Mouse (Mus musculus) kidney, postnatal 0 days (tissue): ENCODE results near the gene Hnrnpc. TPM values are rescaled to one million over a fixed set of nuclear protein-coding genes. Genes with fewer than 3 reads are reported as not detected.
"Not testable (repeated sequence)": the region's sequence is repeated elsewhere in the genome, so short reads cannot be mapped to it uniquely, and the experiment has no call there.

Experiments used
- ATAC-seq: fragments of 200-750 bp; cut with Nextera tagmentation; replicated peaks from 2 replicates; pipeline ENCODE4 v1.8.0; 2017; ENCODE audit warnings: low read depth, moderate number of reproducible peaks, moderate TSS enrichment, moderate library complexity; ENCODE audit not compliant: low FRiP score
- DNase-seq: peaks from one replicate; pipeline ENCODE4 v3.0.0-alpha.2; 2016; ENCODE audit warnings: low spot score
- H3K27ac ChIP-seq: fragments of 300-500 bp; sonication (generic); 2 replicates; pipeline ENCODE4 v1.5.1; 2014; ENCODE audit warnings: mild to moderate bottlenecking
- H3K27me3 ChIP-seq: fragments of 300-500 bp; sonication (generic); 2 replicates; pipeline ENCODE4 v1.6.1; 2014; ENCODE audit warnings: low read length, mixed read lengths; ENCODE audit not compliant: insufficient read depth
- H3K36me3 ChIP-seq: fragments of 300-500 bp; sonication (generic); 2 replicates; pipeline ENCODE4 v1.6.1; 2014; ENCODE audit warnings: low read length, mixed read lengths; ENCODE audit not compliant: insufficient read depth
- H3K4me1 ChIP-seq: fragments of 300-500 bp; sonication (generic); replicated peaks from 2 replicates; pipeline ENCODE4 v1.6.1; 2014; ENCODE audit warnings: antibody characterized with exemption, low read length, mixed read lengths; ENCODE audit not compliant: insufficient read depth
- H3K4me2 ChIP-seq: fragments of 300-500 bp; sonication (generic); 2 replicates; pipeline ENCODE4 v1.6.1; 2014; ENCODE audit warnings: mild to moderate bottlenecking, low read length, moderate library complexity, mixed read lengths
- H3K4me3 ChIP-seq: fragments of 300-500 bp; sonication (generic); replicated peaks from 2 replicates; pipeline ENCODE4 v1.5.1; 2014; ENCODE audit warnings: low read depth, low read length
- H3K9ac ChIP-seq: fragments of 300-500 bp; sonication (generic); 2 replicates; pipeline ENCODE4 v1.6.1; 2014; ENCODE audit warnings: low read depth, low read length
- H3K9me3 ChIP-seq: fragments of 300-500 bp; sonication (generic); replicated peaks from 2 replicates; pipeline ENCODE4 v1.6.1; 2016; ENCODE audit warnings: low read length, inconsistent platforms, mixed read lengths
- CTCF ChIP-seq: IDR thresholded peaks from 2 replicates; pipeline ENCODE4 v1.5.1; 2016; ENCODE audit warnings: antibody characterized with exemption, low read depth, mild to moderate bottlenecking, moderate library complexity
- WGBS: fragments of 180-500 bp; shearing (Covaris S2); extraction: QIAGEN DNeasy Blood & Tissue Kit; methylation state at CpG from one replicate; pipeline ENCODE4 v1.1.7; 2014; 5-methylcytosine and 5-hydroxymethylcytosine counted together
- polyA plus RNA-seq: library from polyadenylated mRNA; unstranded; fragments of >200 nt; fragmentation: Nextera tagmentation; extraction: Ambion mirVana; gene quantifications from 2 replicates; pipeline ENCODE4 v1.2.1, GENCODE M21; 2015

Hnrnpc gene
- polyA plus RNA-seq, 1 experiment from 2014 or later: 367 TPM

GRCm38 (mm10) chr14:52099563-52099962 is 4.3 kb downstream of the Hnrnpc start:
- ATAC-seq (no peak), DNase-seq (no peak)
- Histone ChIP-seq H3K9me3 (no peaks in the 10 kb centered on the region), H3K9ac (no peak overlapping the region), H3K4me2 (peak overlapping the region; percentile 11; the same call in 1 of the 2 replicates), H3K27me3 (no peaks in the 10 kb centered on the region), H3K36me3 (no peaks in the 10 kb centered on the region), H3K4me3 (no peak overlapping the region), H3K4me1 (peaks cover 20% of the 10 kb centered on the region), H3K27ac (no peak overlapping the region)
- no peak for TF ChIP-seq CTCF
- 65% methylated on average over 2 of the region's 2 CpGs for WGBS

GRCm38 (mm10) chr14:52098387-52098786 is 5.4 kb downstream of the Hnrnpc start:
- H3K36me3 ChIP-seq, H3K9me3 ChIP-seq, DNase-seq, H3K27me3 ChIP-seq, H3K4me2 ChIP-seq, H3K27ac ChIP-seq, H3K9ac ChIP-seq, H3K4me3 ChIP-seq, ATAC-seq: not testable (repeated sequence)
- H3K4me1 ChIP-seq: peaks cover 20% of the 10 kb centered on the region
- WGBS: 68% methylated on average over 3 of the region's 3 CpGs

GRCm38 (mm10) chr14:52097191-52097590 is 6.6 kb downstream of the Hnrnpc start:
- H3K36me3 ChIP-seq, H3K9me3 ChIP-seq, ATAC-seq, H3K9ac ChIP-seq, H3K4me3 ChIP-seq, H3K27me3 ChIP-seq, DNase-seq, H3K27ac ChIP-seq, H3K4me2 ChIP-seq: not testable (repeated sequence)
- peaks cover 18% of the 10 kb centered on the region for H3K4me1 ChIP-seq
- 93% methylated on average over 3 of the region's 3 CpGs for WGBS

GRCm38 (mm10) chr14:52094533-52094932 is 9.3 kb downstream of the Hnrnpc start:
- Histone ChIP-seq H3K36me3 (0 out of 2 replicates have a peak, but pooled peaks cover 7% of the 10 kb centered on the region), H3K9me3 (no peaks in the 10 kb centered on the region), H3K27me3 (no peaks in the 10 kb centered on the region), H3K9ac (no peak overlapping the region), H3K4me1 (peaks cover 6% of the 10 kb centered on the region), H3K4me3 (no peak overlapping the region), H3K27ac (no peak overlapping the region), H3K4me2 (no peak overlapping the region)
- no peak for DNase-seq
- no peak for ATAC-seq
- WGBS: 82% methylated on average over 1 of the region's 1 CpGs
- TF ChIP-seq CTCF: no peak

- ATAC-seq (no peak), DNase-seq (no peak)
- Histone ChIP-seq H3K36me3 (peaks cover 36% of the 10 kb centered on the region), H3K9me3 (no peaks in the 10 kb centered on the region), H3K27me3 (no peaks in the 10 kb centered on the region), H3K4me1 (no peaks in the 10 kb centered on the region), H3K4me2 (no peak overlapping the region), H3K4me3 (no peak overlapping the region), H3K9ac (no peak overlapping the region), H3K27ac (no peak overlapping the region)
- no peak for TF ChIP-seq CTCF
Measured at GRCm38 (mm10) chr14:52083083-52083482, 20.7 kb downstream of the Hnrnpc start.

GRCm38 (mm10) chr14:52071599-52072137 is 32.2 kb downstream of the Hnrnpc start:
- no peak for DNase-seq
- Histone ChIP-seq H3K36me3 (peaks cover 23% of the 10 kb centered on the region), H3K27ac (no peak overlapping the region), H3K9me3 (no peaks in the 10 kb centered on the region), H3K4me1 (no peaks in the 10 kb centered on the region), H3K9ac (no peak overlapping the region), H3K27me3 (no peaks in the 10 kb centered on the region), H3K4me2 (no peak overlapping the region), H3K4me3 (no peak overlapping the region)
- ATAC-seq: peak; percentile 68
- no peak for TF ChIP-seq CTCF
- 92% methylated on average over 15 of the region's 15 CpGs for whole genome bisulfite sequencing

- no peaks in the 10 kb centered on the region for H3K9me3 ChIP-seq
- DNase-seq (no peak), ATAC-seq (no peak)
- H3K27ac ChIP-seq: no peak overlapping the region
- no peak overlapping the region for H3K4me3 ChIP-seq
- no peak for TF ChIP-seq CTCF
- no peaks in the 10 kb centered on the region for H3K36me3 ChIP-seq
- no peaks in the 10 kb centered on the region for H3K27me3 ChIP-seq
- no peak overlapping the region for H3K4me2 ChIP-seq
- H3K4me1 ChIP-seq: no peaks in the 10 kb centered on the region
- H3K9ac ChIP-seq: no peak overlapping the region
- WGBS: 53% methylated on average over 4 of the region's 4 CpGs
Measured at GRCm38 (mm10) chr14:52066135-52066534, 37.7 kb downstream of the Hnrnpc start.
